Mouse (Mus musculus) megakaryocyte, embryonic 14.5 days (primary cell): ENCODE data around the gene Hoxb7. TPM values are rescaled to one million over a fixed set of nuclear protein-coding genes. Genes with fewer than 3 reads are reported as not detected.

Experiments used
- H3K27me3 ChIP-seq: replicated peaks from 2 replicates; pipeline ENCODE3; 2012; ENCODE audit warnings: inconsistent platforms
- H3K36me3 ChIP-seq: replicated peaks from 2 replicates; pipeline ENCODE3; 2012; ENCODE audit warnings: low read length, inconsistent platforms, mixed read lengths
- H3K4me1 ChIP-seq: 2 replicates; pipeline ENCODE4 v1.6.1; 2012; ENCODE audit warnings: inconsistent platforms
- H3K4me3 ChIP-seq: replicated peaks from 2 replicates; pipeline ENCODE3; 2012; ENCODE audit warnings: moderate library complexity, mild to moderate bottlenecking, inconsistent platforms
- H3K9me3 ChIP-seq: 2 replicates; pipeline ENCODE4 v1.6.1; 2012; ENCODE audit warnings: inconsistent platforms
- FLI1 ChIP-seq: IDR thresholded peaks from 2 replicates; pipeline ENCODE4 v1.6.1; 2012; ENCODE audit warnings: low read length, inconsistent platforms, mixed read lengths
- GATA1 ChIP-seq: IDR thresholded peaks from 3 replicates; pipeline ENCODE4 v1.6.1; 2012; ENCODE audit warnings: mixed read lengths, low read length, inconsistent platforms, borderline replicate concordance
- polyA plus RNA-seq: library from polyadenylated mRNA; stranded (reverse); fragments of >175 nt; gene quantifications from 2 replicates; pipeline ENCODE4 v1.2.3, GENCODE M21; 2012; ENCODE audit warnings: low replicate concordance; ENCODE audit not compliant: insufficient read depth

Gene Hoxb7
- polyA plus RNA-seq, 1 experiment, result not detected

GRCm38 (mm10) chr11:96278773-96279172 is 7.7 kb upstream of the Hoxb7 start:
- Histone ChIP-seq H3K27me3 (peaks cover 97% of the 10 kb centered on the region), H3K4me1 (peaks cover 14% of the 10 kb centered on the region), H3K4me3 (no peak overlapping the region), H3K9me3 (no peaks in the 10 kb centered on the region), H3K36me3 (no peaks in the 10 kb centered on the region)
- no peak for TF ChIP-seq FLI1
- no peak for TF ChIP-seq GATA1

GRCm38 (mm10) chr11:96279421-96280233 is 6.8 kb upstream of the Hoxb7 start:
- Histone ChIP-seq H3K4me3 (no peak overlapping the region), H3K27me3 (peaks cover 97% of the 10 kb centered on the region), H3K4me1 (peaks cover 22% of the 10 kb centered on the region), H3K36me3 (no peaks in the 10 kb centered on the region), H3K9me3 (no peaks in the 10 kb centered on the region)
- TF ChIP-seq FLI1, result no peak

- Histone ChIP-seq H3K36me3 (no peaks in the 10 kb centered on the region), H3K27me3 (peaks cover 97% of the 10 kb centered on the region), H3K4me1 (peaks cover 30% of the 10 kb centered on the region), H3K4me3 (no peak overlapping the region), H3K9me3 (no peaks in the 10 kb centered on the region)
- no peak for TF ChIP-seq FLI1
- TF ChIP-seq GATA1, result no peak
Observed at GRCm38 (mm10) chr11:96280399-96281378, 5.7 kb upstream of the Hoxb7 start.

GRCm38 (mm10) chr11:96281396-96281795 is 5.0 kb upstream of the Hoxb7 start:
- peaks cover 97% of the 10 kb centered on the region for H3K27me3 ChIP-seq
- H3K4me1 ChIP-seq, result peaks cover 37% of the 10 kb centered on the region
- no peak overlapping the region for H3K4me3 ChIP-seq
- no peaks in the 10 kb centered on the region for H3K36me3 ChIP-seq
- TF ChIP-seq GATA1 (no peak), FLI1 (no peak)
- no peaks in the 10 kb centered on the region for H3K9me3 ChIP-seq

- Histone ChIP-seq H3K4me1 (peaks cover 42% of the 10 kb centered on the region), H3K9me3 (no peaks in the 10 kb centered on the region), H3K4me3 (no peak within 1 kb of the TSS), H3K27me3 (peaks cover 97% of the 10 kb centered on the region), H3K36me3 (no peaks in the 10 kb centered on the region)
- TF ChIP-seq FLI1, result no peak
- TF ChIP-seq GATA1, result no peak
Observed at GRCm38 (mm10) chr11:96281855-96282570, 4.4 kb upstream of the Hoxb7 start, which contains the start of gene Hoxb8. Gene Hoxb8, plus strand, starts transcription at chr11:96281905.

GRCm38 (mm10) chr11:96282795-96283430 is 3.5 kb upstream of the Hoxb7 start:
- TF ChIP-seq FLI1 (no peak), GATA1 (no peak)
- peak overlapping the region; percentile 50 for H3K4me3 ChIP-seq
- peaks cover 39% of the 10 kb centered on the region for H3K4me1 ChIP-seq

GRCm38 (mm10) chr11:96284041-96284749 is 2.2 kb upstream of the Hoxb7 start:
- Histone ChIP-seq H3K4me3 (peak overlapping the region; percentile 82), H3K4me1 (peaks cover 39% of the 10 kb centered on the region), H3K27me3 (peaks cover 97% of the 10 kb centered on the region), H3K9me3 (no peaks in the 10 kb centered on the region), H3K36me3 (no peaks in the 10 kb centered on the region)
- no peak for TF ChIP-seq GATA1
- TF ChIP-seq FLI1, result no peak

More at GRCm38 (mm10) chr11:96282795-96283430, 3.5 kb upstream of the Hoxb7 start:
- Histone ChIP-seq H3K9me3 (no peaks in the 10 kb centered on the region), H3K36me3 (no peaks in the 10 kb centered on the region), H3K27me3 (peaks cover 97% of the 10 kb centered on the region)

GRCm38 (mm10) chr11:96284774-96285734 is 1.4 kb upstream of the Hoxb7 start:
- H3K9me3 ChIP-seq, result no peaks in the 10 kb centered on the region
- TF ChIP-seq FLI1, result no peak
- peaks cover 98% of the 10 kb centered on the region for H3K27me3 ChIP-seq
- peaks cover 34% of the 10 kb centered on the region for H3K4me1 ChIP-seq
- H3K4me3 ChIP-seq, result peak overlapping the region; percentile 82
- H3K36me3 ChIP-seq, result no peaks in the 10 kb centered on the region
